Mouse (Mus musculus): Measurements from ENCODE around the gene Nif3l1.
A peak's percentile ranks its signal among the peaks of the same experiment; 100 is the strongest.

Nif3l1 gene

GRCm38 (mm10) chr1:58458175-58458574, 13.2 kb downstream of the Nif3l1 start:
- DNase-seq (ENCODE audit: low read depth, low spot score): peak; percentile 40

GRCm38 (mm10) chr1:58458867-58459266, 13.9 kb downstream of the Nif3l1 start:
- no peak for DNase-seq (ENCODE audit: low read depth, low spot score)

DNA sequence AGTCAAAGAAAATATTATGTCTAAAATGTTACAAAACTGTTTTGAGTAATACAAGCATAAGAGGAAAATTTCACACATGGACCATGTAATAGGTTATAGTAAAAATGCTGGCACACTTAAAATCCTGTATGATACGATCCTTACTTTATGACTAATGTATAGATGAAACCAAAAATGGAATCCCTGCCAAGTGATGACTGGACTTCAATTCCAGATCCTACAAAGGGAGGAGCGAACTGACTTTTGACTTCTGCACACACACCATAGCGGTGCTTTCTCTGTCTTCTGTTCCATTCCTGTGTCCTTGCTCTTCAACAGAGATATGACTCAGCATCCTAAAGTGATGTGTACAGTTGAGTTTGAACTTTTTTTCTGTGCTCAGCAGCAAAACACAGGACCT, 15.6 kb downstream of the Nif3l1 start:
- DNase-seq (ENCODE audit: low read depth, low spot score): no peak

GRCm38 (mm10) chr1:58463935-58464334, 19.0 kb downstream of the Nif3l1 start:
- DNase-seq (ENCODE audit: low read depth, low spot score): no peak

- DNase-seq (ENCODE audit: low read depth, low spot score): no peak
Observed at GRCm38 (mm10) chr1:58465042-58465441, 20.1 kb downstream of the Nif3l1 start.

DNA sequence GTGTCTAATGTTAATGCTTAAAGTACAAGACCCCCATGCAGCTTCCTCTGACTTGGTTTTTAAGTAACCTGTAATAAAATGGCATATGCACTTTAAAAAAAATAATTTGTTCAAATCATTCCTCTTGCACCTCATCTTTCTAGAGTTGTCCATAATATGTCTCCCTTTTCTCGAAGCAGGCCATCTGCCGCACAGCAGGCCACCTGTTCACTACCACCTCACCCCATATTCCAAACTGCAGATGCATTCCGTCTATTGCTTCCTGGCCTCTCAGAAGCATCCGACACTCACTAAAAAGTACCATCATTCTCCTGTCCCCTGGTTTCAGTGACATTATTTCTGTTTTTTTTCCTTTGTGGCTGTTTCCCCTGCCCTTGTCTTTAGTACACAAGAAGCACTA, 20.6 kb downstream of the Nif3l1 start:
- DNase-seq (ENCODE audit: low read depth, low spot score): no peak

DNA sequence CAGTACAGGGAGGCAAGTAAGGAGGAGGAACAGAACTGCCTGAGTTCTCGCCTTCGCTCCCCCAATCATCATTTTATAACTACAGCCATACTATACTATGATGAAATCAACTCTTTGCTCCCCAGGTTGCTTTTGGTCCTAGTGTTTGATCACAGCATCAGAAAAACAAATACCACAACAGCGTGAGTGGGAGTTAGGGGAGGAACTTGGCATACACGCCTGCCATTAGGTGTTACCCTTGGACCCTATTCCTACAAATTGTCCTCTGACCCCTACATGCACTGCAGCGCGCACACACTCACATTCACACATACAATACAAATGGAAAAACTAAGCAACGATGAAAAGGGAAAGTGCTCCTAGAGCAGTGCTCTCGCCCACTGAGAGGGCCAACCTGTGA, 30.7 kb downstream of the Nif3l1 start:
- no peak for DNase-seq (ENCODE audit: low read depth, low spot score)

DNA sequence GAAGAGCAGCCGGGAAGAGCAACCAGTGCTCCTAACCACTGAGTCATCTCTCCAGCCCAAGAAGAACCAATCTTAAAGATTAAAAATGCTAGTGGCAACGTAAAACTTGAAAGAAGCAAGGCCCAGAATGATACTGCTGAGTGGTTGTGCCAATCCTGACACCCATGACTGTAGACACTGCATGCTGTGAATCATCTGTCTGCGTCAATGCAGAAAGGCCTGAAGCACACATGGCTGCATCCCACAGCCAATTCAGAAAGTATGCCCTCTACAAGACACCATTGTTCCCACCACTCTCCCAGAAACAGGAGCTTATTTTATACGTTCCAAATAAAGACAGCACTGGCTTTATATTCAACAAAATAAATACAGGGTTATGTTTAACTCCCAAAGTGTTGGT, 37.7 kb downstream of the Nif3l1 start:
- DNase-seq (ENCODE audit: low read depth, low spot score): no peak

DNA sequence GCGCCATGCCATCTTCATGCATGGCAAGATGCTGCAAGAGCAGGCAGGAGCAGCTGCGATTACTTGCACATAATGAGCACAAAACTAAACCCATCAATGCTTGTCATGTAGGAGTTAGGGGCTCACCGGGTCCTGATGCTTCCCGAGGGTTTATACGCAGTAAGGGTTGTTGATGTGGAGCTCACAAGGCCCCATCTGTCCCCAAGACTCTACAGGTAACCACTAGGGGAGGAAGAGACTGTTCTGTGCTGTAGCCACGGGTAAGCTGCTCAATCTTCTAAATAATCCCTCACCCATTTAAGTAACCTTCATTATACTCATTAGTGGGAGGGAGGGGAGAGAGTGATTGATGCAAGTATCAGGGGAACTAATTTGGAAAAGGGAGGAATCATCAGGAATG, 50.7 kb downstream of the Nif3l1 start:
- no peak for DNase-seq (ENCODE audit: low read depth, low spot score)

- no peak for DNase-seq (ENCODE audit: low read depth, low spot score)
Observed at GRCm38 (mm10) chr1:58497678-58498077, 52.7 kb downstream of the Nif3l1 start.

DNA sequence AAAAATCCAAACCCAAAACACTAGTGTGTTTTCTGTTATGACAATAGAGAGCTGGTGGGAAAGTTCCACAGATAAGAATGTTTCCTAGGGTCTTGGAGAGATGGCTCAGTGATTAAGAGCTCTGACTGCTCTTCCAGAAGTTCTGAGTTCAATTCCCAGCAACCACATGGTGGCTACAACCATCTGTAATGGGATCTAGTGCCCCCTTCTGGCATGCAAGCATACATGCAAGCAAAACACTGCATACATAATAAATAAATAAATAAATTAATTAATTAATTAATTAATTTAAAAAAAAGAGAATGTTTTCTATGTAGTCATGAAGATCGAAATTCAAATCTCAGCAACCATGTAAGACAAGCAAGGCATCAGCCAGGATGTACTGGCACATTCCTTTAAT, 53.8 kb downstream of the Nif3l1 start:
- peak; percentile 55 for DNase-seq (ENCODE audit: low read depth, low spot score)

DNA sequence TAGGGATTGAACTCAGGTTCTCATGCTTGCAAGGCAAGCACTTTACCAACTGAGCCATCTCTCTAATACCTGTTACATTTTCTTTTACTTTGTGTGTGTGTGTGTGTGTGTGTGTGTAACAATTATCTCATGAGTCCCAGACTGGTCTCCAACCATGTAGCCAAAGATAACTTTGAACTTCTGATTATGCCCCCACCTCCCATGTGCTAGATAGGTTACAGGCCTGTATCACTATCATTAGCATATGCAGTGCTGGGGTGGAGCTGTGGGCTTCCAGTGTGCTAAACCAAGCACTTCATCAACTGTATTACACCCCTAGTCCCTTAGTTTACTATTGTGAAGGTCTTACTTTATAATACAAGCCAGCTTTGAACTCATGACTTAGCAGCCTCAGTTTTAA, 58.2 kb downstream of the Nif3l1 start:
- no peak for DNase-seq (ENCODE audit: low read depth, low spot score)

DNA sequence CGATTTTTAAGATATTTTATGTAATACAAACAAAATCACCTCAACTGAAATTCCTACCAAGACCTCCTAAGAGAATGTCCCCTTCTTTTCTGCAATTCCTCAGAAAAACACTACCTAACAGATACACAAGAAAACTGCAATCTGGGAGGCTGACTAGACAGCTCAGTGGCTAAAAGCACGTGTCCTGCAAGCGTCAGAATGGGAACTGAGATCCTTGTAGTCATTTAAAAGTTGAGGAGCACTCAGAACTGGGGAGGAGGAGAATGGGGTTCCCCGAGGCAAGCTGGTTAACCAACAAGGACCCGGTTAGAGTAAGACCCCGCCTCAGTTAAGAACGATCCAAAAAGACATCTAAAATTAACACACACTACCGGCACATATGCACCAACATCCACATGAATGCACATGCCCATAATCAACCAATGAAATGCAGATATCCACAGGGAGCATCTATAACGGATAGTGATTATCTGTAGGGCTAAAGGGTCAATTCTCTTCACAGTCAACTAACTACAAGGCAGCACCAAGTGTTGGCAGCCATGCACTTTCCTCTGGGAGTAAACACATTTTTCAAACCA, 58.9 kb downstream of the Nif3l1 start:
- DNase-seq (ENCODE audit: low read depth, low spot score): no peak

GRCm38 (mm10) chr1:58504577-58505254, 59.8 kb downstream of the Nif3l1 start, which contains the start of gene Orc2:
Gene Orc2 (minus strand): TSS chr1:58505109.
- DNase-seq (ENCODE audit: low read depth, low spot score): peak; percentile 97

DNA sequence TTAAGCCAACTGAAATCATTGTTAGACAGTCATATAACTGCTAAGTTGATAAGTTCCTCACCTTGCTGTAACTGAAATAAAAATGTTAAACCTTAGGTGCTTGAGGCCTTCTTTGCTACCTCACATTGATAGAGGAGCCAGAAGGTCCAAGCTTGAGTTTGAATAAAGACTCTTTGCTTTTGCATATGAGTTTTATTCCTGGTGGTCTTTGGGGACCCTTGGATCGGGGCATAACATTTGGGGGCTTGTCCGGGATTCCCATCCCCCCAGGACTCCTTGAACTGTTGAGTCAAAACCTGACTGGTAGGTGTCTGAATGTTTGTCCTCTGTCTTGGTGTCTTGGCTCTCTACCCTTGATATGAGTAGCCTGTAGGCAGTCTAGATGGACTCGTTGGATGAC, 62.3 kb downstream of the Nif3l1 start:
- peak; percentile 52 for DNase-seq (ENCODE audit: low read depth, low spot score)

All from ES-CJ7 (cell line).